Mouse (Mus musculus): Measurements from ENCODE around the gene Syp. TPM values are rescaled to one million over a fixed set of nuclear protein-coding genes. Genes with fewer than 3 reads are reported as not detected.

Syp gene
- polyA plus RNA-seq, 1 experiment, result 4.0 TPM

Other genes with a start within 250 kb of the Syp start
- gene Foxp3, start 64.8 kb upstream of the Syp start, polyA plus RNA-seq (2012; rRNA removed), result 0.08 and 0.21 TPM in 2 replicates
- 3.5 and 3.7 TPM in 2 replicates for gene Ppp1r3f, start 64.2 kb upstream of the Syp start, polyA plus RNA-seq (2012; rRNA removed)
- gene Ccdc22, start 33.0 kb upstream of the Syp start, polyA plus RNA-seq (2012; rRNA removed), result 12.0 and 12.5 TPM in 2 replicates
- 0.01 TPM in 2 replicates for gene Cacna1f, start 31.4 kb upstream of the Syp start, polyA plus RNA-seq (2012; rRNA removed)
- 12.1 and 16.3 TPM in 2 replicates for gene Prickle3, start 18.8 kb downstream of the Syp start, polyA plus RNA-seq (2012; rRNA removed)
- gene Plp2, start 32.9 kb downstream of the Syp start, polyA plus RNA-seq (2012; rRNA removed), result 233 and 234 TPM in 2 replicates
- gene Magix, start 42.8 kb downstream of the Syp start, polyA plus RNA-seq (2012; rRNA removed), result 1.1 and 1.6 TPM in 2 replicates
- gene Gpkow, start 58.7 kb downstream of the Syp start, polyA plus RNA-seq (2012; rRNA removed), result 20.6 and 21.9 TPM in 2 replicates
- gene Wdr45, start 75.9 kb downstream of the Syp start, polyA plus RNA-seq (2012; rRNA removed), result 48.8 and 56.1 TPM in 2 replicates
- 0.44 TPM in 1 of 2 replicates, not detected in the other for gene Gm45208, start 83.8 kb downstream of the Syp start, polyA plus RNA-seq (2012; rRNA removed)
- gene Praf2, start 90.0 kb downstream of the Syp start, polyA plus RNA-seq (2012; rRNA removed), result 30.8 and 37.7 TPM in 2 replicates
- 16.9 and 17.2 TPM in 2 replicates for gene Ccdc120, start 112.4 kb downstream of the Syp start, polyA plus RNA-seq (2012; rRNA removed)
- 11.2 and 23.7 TPM in 2 replicates for gene Tfe3, start 124.1 kb downstream of the Syp start, polyA plus RNA-seq (2012; rRNA removed)
- 49.5 and 53.1 TPM in 2 replicates for gene Gripap1, start 151.3 kb downstream of the Syp start, polyA plus RNA-seq (2012; rRNA removed)
- gene Kcnd1, start 183.8 kb downstream of the Syp start, polyA plus RNA-seq (2012; rRNA removed), result 1.7 and 2.4 TPM in 2 replicates
- gene Otud5, start 202.9 kb downstream of the Syp start, polyA plus RNA-seq (2012; rRNA removed), result 31.4 and 43.4 TPM in 2 replicates
- 8.8 and 10.8 TPM in 2 replicates for gene Pim2, start 239.8 kb downstream of the Syp start, polyA plus RNA-seq (2012; rRNA removed)
- gene Slc35a2, start 245.6 kb downstream of the Syp start, polyA plus RNA-seq (2012; rRNA removed), result 43.3 and 68.2 TPM in 2 replicates